Mouse (Mus musculus) midbrain, embryonic 15.5 days (tissue): ENCODE results near the gene Ttl. TPM values are rescaled to one million over a fixed set of nuclear protein-coding genes. Genes with fewer than 3 reads are reported as not detected.

ENCODE experiments used
- ATAC-seq: fragments of 200-750 bp; cut with Nextera tagmentation; replicated peaks from 2 replicates; pipeline ENCODE4 v1.8.0; 2017; ENCODE audit warnings: moderate TSS enrichment
- H3K27ac ChIP-seq: fragments of 300-500 bp; sonication (generic); 2 replicates; pipeline ENCODE4 v1.5.1; 2015; ENCODE audit warnings: mild to moderate bottlenecking, inconsistent platforms
- H3K27me3 ChIP-seq: fragments of 300-500 bp; sonication (generic); replicated peaks from 2 replicates; pipeline ENCODE4 v1.6.1; 2015; ENCODE audit warnings: inconsistent platforms
- H3K36me3 ChIP-seq: fragments of 300-500 bp; sonication (generic); replicated peaks from 2 replicates; pipeline ENCODE4 v1.6.1; 2015; ENCODE audit warnings: inconsistent platforms
- H3K4me1 ChIP-seq: fragments of 300-500 bp; sonication (generic); 2 replicates; pipeline ENCODE4 v1.6.1; 2015; ENCODE audit warnings: inconsistent platforms
- H3K4me2 ChIP-seq: fragments of 300-500 bp; sonication (generic); 2 replicates; pipeline ENCODE4 v1.6.1; 2015; ENCODE audit warnings: inconsistent platforms, mild to moderate bottlenecking, moderate library complexity
- H3K4me3 ChIP-seq: fragments of 300-500 bp; sonication (generic); 2 replicates; pipeline ENCODE4 v1.5.1; 2015; ENCODE audit warnings: mild to moderate bottlenecking, inconsistent platforms
- H3K9ac ChIP-seq: fragments of 300-500 bp; sonication (generic); 2 replicates; pipeline ENCODE4 v1.6.1; 2015; ENCODE audit warnings: mild to moderate bottlenecking, inconsistent platforms
- H3K9me3 ChIP-seq: fragments of 300-500 bp; sonication (generic); 2 replicates; pipeline ENCODE4 v1.6.1; 2016; ENCODE audit warnings: inconsistent platforms
- WGBS: fragments of 180-500 bp; shearing (Covaris S2); methylation state at CpG from one replicate; pipeline ENCODE4 v1.1.7; 2015; ENCODE audit warnings: mixed read lengths; 5-methylcytosine and 5-hydroxymethylcytosine counted together
- polyA plus RNA-seq: library from polyadenylated mRNA; unstranded; fragments of >200 nt; fragmentation: Nextera tagmentation; extraction: Ambion mirVana; gene quantifications from 2 replicates; pipeline ENCODE4 v1.2.1, GENCODE M21; 2015

The Ttl gene
- polyA plus RNA-seq, 1 experiment from 2014 or later = 32.9 TPM

DNA sequence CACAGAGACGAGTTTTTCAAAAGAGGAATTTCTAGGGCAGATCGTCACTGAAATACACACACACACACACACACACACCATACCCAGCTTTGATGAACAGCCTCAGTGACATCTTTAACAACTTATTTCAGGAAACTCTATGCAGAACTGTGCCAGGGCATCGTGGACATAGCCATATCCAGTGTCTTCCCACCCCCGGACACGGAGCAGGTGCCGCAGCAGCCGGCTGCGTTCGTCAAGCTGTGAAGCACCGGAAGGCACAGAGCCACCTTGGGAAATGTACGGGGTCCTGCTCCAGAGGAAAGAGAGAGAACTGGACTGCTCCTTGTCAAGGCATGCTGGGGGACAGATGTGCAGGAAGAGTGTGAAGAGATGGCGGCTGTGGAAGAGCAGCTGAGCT is 27.1 kb downstream of the Ttl start:
- Histone ChIP-seq H3K4me2 (no peak overlapping the region), H3K4me1 (no peaks in the 10 kb centered on the region), H3K36me3 (peaks cover 30% of the 10 kb centered on the region), H3K9ac (no peak overlapping the region), H3K4me3 (no peak overlapping the region), H3K9me3 (no peaks in the 10 kb centered on the region), H3K27me3 (no peaks in the 10 kb centered on the region), H3K27ac (no peak overlapping the region)
- 95% methylated on average over 12 of the region's 12 CpGs for WGBS
- ATAC-seq = no peak

GRCm38 (mm10) chr2:129093926-129094724 is 28.4 kb downstream of the Ttl start:
- ATAC-seq = no peak
- Histone ChIP-seq H3K36me3 (peaks cover 20% of the 10 kb centered on the region), H3K9me3 (no peaks in the 10 kb centered on the region), H3K4me3 (no peak overlapping the region), H3K27ac (no peak overlapping the region), H3K4me1 (no peaks in the 10 kb centered on the region), H3K27me3 (no peaks in the 10 kb centered on the region), H3K4me2 (no peak overlapping the region), H3K9ac (no peak overlapping the region)
- WGBS = 90% methylated on average over 18 of the region's 18 CpGs

DNA sequence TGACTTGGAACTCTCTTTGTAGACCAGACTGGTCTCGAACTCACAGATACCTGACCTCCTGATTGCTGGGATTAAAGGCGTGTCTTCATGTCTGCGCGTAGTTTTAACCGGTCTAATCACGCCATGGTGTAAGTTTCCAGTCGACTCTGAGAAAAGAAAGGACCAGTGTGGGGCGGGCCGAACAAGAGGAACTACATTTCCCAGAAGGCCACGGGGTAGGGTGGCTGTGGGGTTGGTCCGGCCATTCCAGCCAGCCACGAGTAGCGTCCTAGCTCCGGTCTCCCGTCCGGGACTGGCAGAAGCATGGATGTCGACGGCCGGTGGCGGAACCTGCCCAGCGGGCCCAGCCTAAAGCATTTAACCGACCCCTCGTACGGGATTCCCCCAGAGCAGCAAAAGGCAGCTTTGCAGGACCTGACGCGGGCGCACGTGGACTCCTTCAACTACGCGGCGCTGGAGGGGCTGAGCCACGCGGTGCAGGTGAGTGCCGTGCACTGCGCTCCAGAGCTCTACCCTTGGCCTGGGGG is 35.1 kb downstream of the Ttl start, which contains the start of gene Polr1b:
Polr1b (plus strand) TSS at position 212 of the 527 bp plus-strand sequence.
- H3K4me3 ChIP-seq = peak within 1 kb of the TSS; percentile 91
- WGBS = under 1% methylated on average over 35 of the region's 35 CpGs
- H3K27me3 ChIP-seq = no peaks in the 10 kb centered on the region
- peaks cover 10% of the 10 kb centered on the region for H3K4me1 ChIP-seq
- peak within 1 kb of the TSS; percentile 87 for H3K4me2 ChIP-seq
- ATAC-seq = peak; percentile 99
- H3K9ac ChIP-seq = peak within 1 kb of the TSS; percentile 60
- H3K9me3 ChIP-seq = no peaks in the 10 kb centered on the region
- peaks cover 9% of the 10 kb centered on the region for H3K36me3 ChIP-seq
- H3K27ac ChIP-seq = 0 out of 2 replicates have a peak within 1 kb of the TSS, but pooled peaks have one; percentile 21

- Histone ChIP-seq H3K36me3 (peaks cover 68% of the 10 kb centered on the region), H3K9me3 (no peaks in the 10 kb centered on the region), H3K9ac (no peak overlapping the region), H3K27me3 (no peaks in the 10 kb centered on the region), H3K4me2 (no peak overlapping the region), H3K4me1 (no peaks in the 10 kb centered on the region), H3K4me3 (no peak overlapping the region), H3K27ac (no peak overlapping the region)
- 89% methylated on average over 5 of the region's 5 CpGs for WGBS
- no peak for ATAC-seq
Observed at GRCm38 (mm10) chr2:129112924-129113323, 47.2 kb downstream of the Ttl start.

- Histone ChIP-seq H3K36me3 (peaks cover 64% of the 10 kb centered on the region), H3K4me2 (no peak overlapping the region), H3K9ac (no peak overlapping the region), H3K27ac (no peak overlapping the region), H3K4me3 (no peak overlapping the region), H3K9me3 (no peaks in the 10 kb centered on the region), H3K27me3 (no peaks in the 10 kb centered on the region), H3K4me1 (no peaks in the 10 kb centered on the region)
- 95% methylated on average over 9 of the region's 9 CpGs for WGBS
- ATAC-seq = no peak
Observed at GRCm38 (mm10) chr2:129115706-129116367, 50.1 kb downstream of the Ttl start.

GRCm38 (mm10) chr2:129116368-129116739 is 50.6 kb downstream of the Ttl start:
- WGBS = 100% methylated on average over 1 of the region's 1 CpGs

DNA sequence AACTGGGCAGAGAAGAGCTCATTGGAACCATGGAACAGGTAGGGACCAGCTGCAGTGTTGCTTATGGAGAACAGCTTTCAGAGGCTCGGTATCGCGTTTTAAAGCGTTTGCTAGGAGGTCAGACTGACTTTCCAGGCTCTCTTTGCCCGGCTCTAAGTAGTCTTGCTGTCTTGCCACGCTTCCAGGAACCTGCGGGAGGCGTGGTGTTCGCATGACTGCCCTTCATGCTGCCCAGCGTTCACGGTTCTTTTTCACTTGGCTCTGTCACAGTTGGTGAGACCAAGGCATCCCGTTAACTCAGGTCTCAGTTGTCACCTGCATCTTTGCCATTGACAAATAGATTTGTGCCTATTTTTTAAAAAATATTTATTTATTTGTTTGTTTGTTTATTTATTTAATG is 52.3 kb downstream of the Ttl start:
- no peak for ATAC-seq
- no peak overlapping the region for H3K4me2 ChIP-seq

More at GRCm38 (mm10) chr2:129116368-129116739, 50.6 kb downstream of the Ttl start:
- Histone ChIP-seq H3K27ac (no peak overlapping the region), H3K27me3 (no peaks in the 10 kb centered on the region), H3K4me1 (no peaks in the 10 kb centered on the region), H3K9me3 (no peaks in the 10 kb centered on the region), H3K9ac (no peak overlapping the region), H3K4me2 (no peak overlapping the region), H3K36me3 (peaks cover 63% of the 10 kb centered on the region), H3K4me3 (no peak overlapping the region)
- no peak for ATAC-seq

DNA sequence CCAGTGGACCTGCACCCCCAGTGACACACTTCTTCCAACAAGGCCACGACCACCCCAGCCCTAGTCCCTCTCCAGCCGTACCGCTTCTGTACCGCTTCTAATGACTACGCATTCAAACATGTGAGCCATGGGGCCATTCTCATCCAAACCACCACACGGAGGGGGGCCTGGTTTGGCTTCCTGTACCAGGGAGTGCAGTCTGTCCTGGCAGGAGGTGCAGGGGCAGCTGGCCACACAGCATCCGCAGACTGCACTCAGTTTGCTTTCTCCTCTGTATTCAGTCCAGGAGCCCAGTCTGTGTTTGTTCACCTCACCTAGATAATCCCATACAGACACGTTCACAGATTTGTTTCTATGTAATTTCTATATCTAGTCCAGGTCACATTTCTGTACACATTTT is 56.2 kb downstream of the Ttl start:
- no peak for ATAC-seq
- Histone ChIP-seq H3K4me3 (no peak overlapping the region), H3K4me1 (no peaks in the 10 kb centered on the region), H3K9me3 (no peaks in the 10 kb centered on the region), H3K9ac (no peak overlapping the region), H3K36me3 (peaks cover 58% of the 10 kb centered on the region), H3K27ac (no peak overlapping the region), H3K27me3 (no peaks in the 10 kb centered on the region), H3K4me2 (no peak overlapping the region)
- WGBS = 95% methylated on average over 8 of the region's 8 CpGs

More for the DNA sequence above, 52.3 kb downstream of the Ttl start:
- no peaks in the 10 kb centered on the region for H3K9me3 ChIP-seq
- no peak overlapping the region for H3K4me3 ChIP-seq
- 96% methylated on average over 12 of the region's 12 CpGs for WGBS
- no peak overlapping the region for H3K27ac ChIP-seq
- H3K36me3 ChIP-seq = peaks cover 63% of the 10 kb centered on the region
- no peaks in the 10 kb centered on the region for H3K4me1 ChIP-seq
- no peaks in the 10 kb centered on the region for H3K27me3 ChIP-seq
- H3K9ac ChIP-seq = no peak overlapping the region

GRCm38 (mm10) chr2:129129412-129129929 is 63.7 kb downstream of the Ttl start, which contains the start of gene Chchd5:
Gene Chchd5, plus strand, starts transcription at chr2:129129700.
- no peaks in the 10 kb centered on the region for H3K27me3 ChIP-seq
- peak within 1 kb of the TSS; percentile 72 for H3K4me3 ChIP-seq
- peaks cover 23% of the 10 kb centered on the region for H3K4me1 ChIP-seq
- H3K9ac ChIP-seq = peak within 1 kb of the TSS; percentile 85
- ATAC-seq = peak; percentile 100
- H3K4me2 ChIP-seq = peak within 1 kb of the TSS; percentile 63
- peaks cover 37% of the 10 kb centered on the region for H3K36me3 ChIP-seq
- under 1% methylated on average over 35 of the region's 35 CpGs for WGBS
- H3K9me3 ChIP-seq = no peaks in the 10 kb centered on the region
- peak within 1 kb of the TSS; percentile 89 for H3K27ac ChIP-seq

GRCm38 (mm10) chr2:129129987-129130545 is 64.3 kb downstream of the Ttl start:
- Histone ChIP-seq H3K4me1 (peaks cover 23% of the 10 kb centered on the region), H3K27me3 (no peaks in the 10 kb centered on the region), H3K9me3 (no peaks in the 10 kb centered on the region), H3K36me3 (peaks cover 31% of the 10 kb centered on the region), H3K27ac (peak overlapping the region; percentile 81), H3K4me2 (peak overlapping the region; percentile 63), H3K9ac (peak overlapping the region; percentile 40), H3K4me3 (peak overlapping the region; percentile 72)
- 22% methylated on average over 18 of the region's 18 CpGs for WGBS
- peak; percentile 71 for ATAC-seq

- no peaks in the 10 kb centered on the region for H3K9me3 ChIP-seq
- H3K27ac ChIP-seq = peak overlapping the region; percentile 81; the same call in 1 of the 2 replicates
- peak overlapping the region; percentile 63 for H3K4me2 ChIP-seq
- 88% methylated on average over 2 of the region's 2 CpGs for WGBS
- peak overlapping the region; percentile 40; the same call in 1 of the 2 replicates for H3K9ac ChIP-seq
- no peaks in the 10 kb centered on the region for H3K27me3 ChIP-seq
- peaks cover 24% of the 10 kb centered on the region for H3K36me3 ChIP-seq
- ATAC-seq = no peak
- peak overlapping the region; percentile 72; the same call in 1 of the 2 replicates for H3K4me3 ChIP-seq
- peaks cover 23% of the 10 kb centered on the region for H3K4me1 ChIP-seq
Observed at GRCm38 (mm10) chr2:129130776-129131175, 65.0 kb downstream of the Ttl start.

GRCm38 (mm10) chr2:129132231-129132630 is 66.5 kb downstream of the Ttl start:
- Histone ChIP-seq H3K4me2 (no peak overlapping the region), H3K9me3 (no peaks in the 10 kb centered on the region), H3K4me3 (no peak overlapping the region), H3K27me3 (no peaks in the 10 kb centered on the region), H3K4me1 (peaks cover 23% of the 10 kb centered on the region), H3K27ac (no peak overlapping the region), H3K9ac (no peak overlapping the region), H3K36me3 (peaks cover 15% of the 10 kb centered on the region)
- no peak for ATAC-seq
- WGBS = 95% methylated on average over 7 of the region's 7 CpGs
